Comparison of ENCODE assay signal across 8 mouse cellular contexts in the genomic region with DNA sequence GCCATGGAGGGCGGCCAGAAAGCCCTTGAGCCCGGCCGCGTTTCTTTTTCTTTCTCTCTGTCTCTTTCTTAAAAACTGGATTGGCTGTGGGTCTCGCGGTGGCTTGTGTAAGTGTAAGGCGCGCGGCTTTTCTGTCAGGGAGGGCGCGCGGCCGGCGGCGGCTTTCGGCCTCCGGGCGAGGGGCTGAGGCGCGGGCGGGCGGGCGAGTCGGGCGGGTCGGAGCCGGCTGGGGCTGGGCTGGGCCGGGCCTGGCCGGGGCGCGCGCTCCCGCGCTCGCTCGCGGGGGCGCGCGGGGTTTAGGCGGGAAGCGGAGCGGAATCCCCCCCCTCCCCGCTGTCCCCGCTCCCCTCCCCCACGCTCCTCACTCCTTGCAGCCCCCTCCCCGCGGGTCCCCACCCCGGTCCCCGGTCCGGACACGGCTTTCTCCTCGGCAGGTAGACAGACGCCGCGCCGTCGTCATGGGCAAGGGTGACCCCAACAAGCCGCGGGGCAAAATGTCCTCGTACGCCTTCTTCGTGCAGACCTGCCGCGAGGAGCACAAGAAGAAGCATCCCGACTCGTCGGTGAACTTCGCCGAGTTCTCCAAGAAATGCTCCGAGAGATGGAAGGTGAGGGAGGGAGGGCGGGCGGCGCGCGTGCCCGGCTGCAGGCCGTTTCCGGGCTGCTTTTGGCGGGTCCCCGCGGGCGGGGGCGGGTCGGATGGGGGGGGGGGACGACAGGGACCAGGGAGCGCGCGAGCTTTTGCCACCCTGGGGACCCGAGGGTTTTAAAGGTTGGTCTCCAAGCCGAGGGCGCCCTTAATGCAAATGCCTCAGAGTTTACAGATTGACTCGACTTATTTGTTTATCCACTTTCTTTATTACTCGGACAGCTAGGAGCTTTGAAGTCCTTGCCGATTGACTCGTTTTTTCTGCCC. TPM values are rescaled to one million over a fixed set of nuclear protein-coding genes. Genes with fewer than 3 reads are reported as not detected.
DNase-seq lines count a peak whose midpoint lies in the region; ATAC-seq and TF ChIP-seq lines count a peak whose summit lies in the region.

No protein-coding gene starts in this region.

- peak overlapping the region; percentile 99 for H3K9ac ChIP-seq in lung, embryonic 15.5 days
- peak overlapping the region; percentile 99 for H3K9ac ChIP-seq in forebrain, embryonic 14.5 days (ENCODE audit: low read length)
- peak overlapping the region; percentile 100 for H3K9ac ChIP-seq in intestine, postnatal 0 days (ENCODE audit: low read depth, low read length)

- peak overlapping the region; percentile 73 for H3K4me3 ChIP-seq in lung, embryonic 15.5 days
- peak overlapping the region; percentile 86 for H3K4me3 ChIP-seq in forebrain, embryonic 14.5 days (ENCODE audit: low read depth, low read length)
- H3K4me3 ChIP-seq in intestine, postnatal 0 days (ENCODE audit: low read depth, low read length): peak overlapping the region; percentile 73

- H3K27ac ChIP-seq in lung, embryonic 15.5 days: peak overlapping the region; percentile 100
- H3K27ac ChIP-seq in forebrain, embryonic 14.5 days (ENCODE audit: low read depth, low read length): peak overlapping the region; percentile 98
- peak overlapping the region; percentile 100 for H3K27ac ChIP-seq in intestine, postnatal 0 days (ENCODE audit: low read depth, low read length)

- H3K4me2 ChIP-seq in lung, embryonic 15.5 days: peak overlapping the region; percentile 61
- H3K4me2 ChIP-seq in forebrain, embryonic 14.5 days (ENCODE audit: low read length): peak overlapping the region; percentile 96
- H3K4me2 ChIP-seq in intestine, postnatal 0 days (replicated peaks; ENCODE audit: low read depth): peak overlapping the region; percentile 65

- peaks cover 8% of the 10 kb centered on the region; the same call in 1 of the 2 replicates for H3K4me1 ChIP-seq in lung, embryonic 15.5 days
- no peaks in the 10 kb centered on the region for H3K4me1 ChIP-seq in forebrain, embryonic 14.5 days (ENCODE audit: control insufficient read depth, insufficient read depth, low read length)
- H3K4me1 ChIP-seq in intestine, postnatal 0 days (replicated peaks; ENCODE audit: control insufficient read depth, insufficient read depth, low read length): no peaks in the 10 kb centered on the region

- peaks cover 25% of the 10 kb centered on the region for H3K36me3 ChIP-seq in lung, embryonic 15.5 days
- peaks cover 23% of the 10 kb centered on the region; the same call in 1 of the 2 replicates for H3K36me3 ChIP-seq in forebrain, embryonic 14.5 days (ENCODE audit: control insufficient read depth, insufficient read depth, low read length)
- H3K36me3 ChIP-seq in intestine, postnatal 0 days (ENCODE audit: control insufficient read depth, insufficient read depth): peaks cover 9% of the 10 kb centered on the region

- no peaks in the 10 kb centered on the region for H3K27me3 ChIP-seq in lung, embryonic 15.5 days
- no peaks in the 10 kb centered on the region for H3K27me3 ChIP-seq in forebrain, embryonic 14.5 days (replicated peaks; ENCODE audit: control insufficient read depth, insufficient read depth, low read length)
- H3K27me3 ChIP-seq in intestine, postnatal 0 days (replicated peaks; ENCODE audit: control insufficient read depth, insufficient read depth, low read length): no peaks in the 10 kb centered on the region

- 1% methylated on average over 58 of the region's 96 CpGs for WGBS in lung, embryonic 15.5 days
- under 1% methylated on average over 49 of the region's 96 CpGs for WGBS in forebrain, embryonic 14.5 days
- under 1% methylated on average over 57 of the region's 96 CpGs for WGBS in intestine, postnatal 0 days

- peak; percentile 58 for ATAC-seq in lung, embryonic 15.5 days (ENCODE audit: borderline replicate concordance, extremely low read depth, low FRiP score, low TSS enrichment)
- peak; percentile 47 for ATAC-seq in forebrain, embryonic 14.5 days
- ATAC-seq in intestine, postnatal 0 days: peak; percentile 50

- H3K9me3 ChIP-seq in lung, embryonic 15.5 days: no peaks in the 10 kb centered on the region
- no peaks in the 10 kb centered on the region for H3K9me3 ChIP-seq in forebrain, embryonic 14.5 days (replicated peaks; ENCODE audit: control insufficient read depth, low read length)
- H3K9me3 ChIP-seq in intestine, postnatal 0 days (ENCODE audit: control insufficient read depth): no peaks in the 10 kb centered on the region

- DNase-seq in lung, postnatal 14 days: no peak
- peak; percentile 71 for DNase-seq in adrenal gland, postnatal 14 days
- DNase-seq in forebrain, embryonic 14.5 days (ENCODE audit: low spot score): peak; percentile 54
- peak; percentile 19 to 37 for DNase-seq in lung, postnatal 4 days
- peak; percentile 55 for DNase-seq in testis, postnatal 14 days (ENCODE audit: low spot score)
- no peak for DNase-seq in right cerebral cortex, postnatal 14 days

- TF ChIP-seq CTCF in intestine, postnatal 0 days (IDR thresholded peaks at IDR 0.05; ENCODE audit: low read depth): no peak

RNA-seq across cellular contexts. Expression of gene Hmgb2, which starts 0.7 kb away (rescaled TPM):
- polyA plus RNA-seq in lung, embryonic 15.5 days (2015; fragmentation: Nextera tagmentation; extraction: Ambion mirVana): 404 and 413 TPM in 2 replicates
- total RNA-seq in adrenal gland, postnatal 14 days (2021): 56.5 and 57.5 TPM in 2 replicates
- 186 and 201 TPM in 2 replicates for polyA plus RNA-seq in forebrain, embryonic 14.5 days (2014; fragmentation: Nextera tagmentation; extraction: Ambion mirVana)
- polyA plus RNA-seq in intestine, postnatal 0 days (2015; fragmentation: Nextera tagmentation; extraction: Ambion mirVana): 197 and 201 TPM in 2 replicates

RNA-seq across cellular contexts. Expression of gene Sap30, which starts 24.7 kb away (rescaled TPM):
- 37.0 and 40.3 TPM in 2 replicates for polyA plus RNA-seq in lung, embryonic 15.5 days (2015; fragmentation: Nextera tagmentation; extraction: Ambion mirVana)
- total RNA-seq in adrenal gland, postnatal 14 days (2021): 11.6 and 12.0 TPM in 2 replicates
- polyA plus RNA-seq in forebrain, embryonic 14.5 days (2014; fragmentation: Nextera tagmentation; extraction: Ambion mirVana): 87.4 and 91.1 TPM in 2 replicates
- polyA plus RNA-seq in intestine, postnatal 0 days (2015; fragmentation: Nextera tagmentation; extraction: Ambion mirVana): 17.1 and 19.9 TPM in 2 replicates

RNA-seq across cellular contexts. Expression of gene Scrg1, which starts 56.7 kb away (rescaled TPM):
- 0.97 and 1.8 TPM in 2 replicates for polyA plus RNA-seq in lung, embryonic 15.5 days (2015; fragmentation: Nextera tagmentation; extraction: Ambion mirVana)
- total RNA-seq in adrenal gland, postnatal 14 days (2021): 0.52 and 0.94 TPM in 2 replicates
- 6.9 and 10.1 TPM in 2 replicates for polyA plus RNA-seq in forebrain, embryonic 14.5 days (2014; fragmentation: Nextera tagmentation; extraction: Ambion mirVana)
- 0.74 and 0.98 TPM in 2 replicates for polyA plus RNA-seq in intestine, postnatal 0 days (2015; fragmentation: Nextera tagmentation; extraction: Ambion mirVana)

Comparison
In these comparisons a context has a peak if more than half of its experiments do, and no peak if none do; other contexts are left out.
1. DNase-seq: peak in adrenal gland, postnatal 14 days (single experiment), forebrain, embryonic 14.5 days (single experiment), lung, postnatal 4 days (2 of 2) and testis, postnatal 14 days (single experiment); none in lung, postnatal 14 days (single experiment) and right cerebral cortex, postnatal 14 days (single experiment).
2. Peak in every context shown above with its lines, with median percentiles within 50 percentile points of each other: ATAC-seq, H3K27ac ChIP-seq, H3K4me2 ChIP-seq, H3K4me3 ChIP-seq and H3K9ac ChIP-seq.